Mouse (Mus musculus) spleen, postnatal 4 days (tissue): ENCODE data around the gene Lefty1.
A peak's percentile ranks its signal among the peaks of the same experiment; 100 is the strongest.
"Not testable (repeated sequence)": the region's sequence is repeated elsewhere in the genome, so short reads cannot be mapped to it uniquely, and the experiment has no call there.

Source experiments
- DNase-seq, 2 experiments: peaks; one replicate each; pipeline ENCODE4 v3.0.0; 2022; ENCODE audit warnings: low spot score in 2 of 2

Lefty1 gene

DNA sequence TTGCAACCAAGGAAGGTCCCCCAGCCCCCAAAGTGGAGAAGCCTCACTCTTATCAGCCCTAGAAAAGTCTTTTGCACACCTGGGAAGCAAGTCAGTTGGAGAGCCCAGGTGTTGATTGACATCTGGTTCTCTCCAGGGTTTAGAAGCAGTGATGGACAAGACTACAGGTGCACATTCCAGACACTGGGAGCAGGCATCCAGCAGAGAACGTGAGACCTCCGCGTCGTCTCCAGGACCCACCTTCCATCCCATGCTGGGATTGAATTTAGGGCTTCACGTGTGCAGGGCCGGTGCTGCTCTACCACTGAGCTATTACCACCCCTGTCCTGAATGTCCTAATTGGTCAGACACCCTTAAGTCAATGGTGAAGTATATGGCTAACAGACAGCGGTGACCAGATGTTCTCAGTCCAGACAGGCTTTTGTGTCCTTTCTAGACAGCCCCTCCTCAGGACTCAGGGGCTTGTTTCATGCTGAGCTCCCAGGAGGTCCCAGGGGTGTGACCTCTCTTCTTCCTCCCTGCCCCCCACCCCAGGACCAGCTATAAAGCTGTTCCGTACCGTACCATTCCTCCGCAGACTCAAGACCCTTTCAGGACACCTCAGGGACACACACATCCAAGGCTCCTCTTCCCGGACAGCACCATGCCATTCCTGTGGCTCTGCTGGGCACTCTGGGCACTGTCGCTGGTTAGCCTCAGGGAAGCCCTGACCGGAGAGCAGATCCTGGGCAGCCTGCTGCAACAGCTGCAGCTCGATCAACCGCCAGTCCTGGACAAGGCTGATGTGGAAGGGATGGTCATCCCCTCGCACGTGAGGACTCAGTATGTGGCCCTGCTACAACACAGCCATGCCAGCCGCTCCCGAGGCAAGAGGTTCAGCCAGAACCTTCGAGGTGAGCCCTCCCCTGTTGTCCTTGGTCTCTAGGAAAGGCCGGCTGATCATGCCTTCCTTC, at the start of gene Lefty1:
TSS of gene Lefty1 (plus strand) at position 556 of the 953 bp plus-strand sequence.
- DNase-seq = no peak

DNA sequence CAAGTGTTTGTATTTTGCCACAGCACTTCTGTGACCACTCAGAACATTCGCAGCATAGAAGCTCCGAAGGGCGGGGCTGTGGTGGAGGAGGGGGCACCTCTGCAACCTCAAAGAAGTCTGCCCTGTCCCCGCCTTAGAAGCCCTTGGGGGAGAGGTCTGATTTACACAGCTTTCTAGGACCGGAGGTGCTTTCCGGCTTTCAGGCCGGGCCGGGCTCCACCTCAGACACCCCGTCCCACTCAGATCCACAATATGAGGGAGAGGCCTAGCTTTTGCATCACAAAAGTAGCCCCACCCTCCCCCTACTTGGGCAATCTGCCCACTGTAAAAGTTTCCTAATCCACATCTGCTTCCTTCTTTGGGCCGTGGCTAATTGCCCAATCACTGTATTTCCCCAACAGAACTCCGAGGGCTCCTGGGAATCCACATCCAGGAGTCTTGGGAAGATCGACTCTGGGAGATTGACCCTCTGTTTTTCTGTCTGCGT, 46.2 kb upstream of the Lefty1 start:
- peak; percentile 69 to 71 for DNase-seq

DNA sequence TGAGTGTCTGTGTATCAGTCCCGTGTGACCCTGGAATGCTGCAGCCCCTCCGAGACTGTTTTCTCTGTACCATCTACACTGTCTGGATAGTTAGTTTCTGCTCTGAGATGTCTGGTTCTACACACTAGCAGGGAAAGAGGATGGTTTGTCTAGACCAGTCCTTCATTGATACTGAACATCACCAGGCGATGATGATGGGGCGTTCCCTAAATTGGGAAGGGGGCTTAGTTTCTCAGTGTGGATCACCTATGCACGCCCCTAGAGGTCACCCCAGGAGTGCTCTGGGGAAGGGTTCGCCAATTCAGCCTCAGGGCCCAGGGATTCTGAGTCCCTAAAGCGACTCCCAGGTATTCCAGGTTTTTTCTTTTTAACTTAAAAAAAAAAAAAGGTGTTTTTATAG, 45.6 kb upstream of the Lefty1 start:
- no peak for DNase-seq

DNA sequence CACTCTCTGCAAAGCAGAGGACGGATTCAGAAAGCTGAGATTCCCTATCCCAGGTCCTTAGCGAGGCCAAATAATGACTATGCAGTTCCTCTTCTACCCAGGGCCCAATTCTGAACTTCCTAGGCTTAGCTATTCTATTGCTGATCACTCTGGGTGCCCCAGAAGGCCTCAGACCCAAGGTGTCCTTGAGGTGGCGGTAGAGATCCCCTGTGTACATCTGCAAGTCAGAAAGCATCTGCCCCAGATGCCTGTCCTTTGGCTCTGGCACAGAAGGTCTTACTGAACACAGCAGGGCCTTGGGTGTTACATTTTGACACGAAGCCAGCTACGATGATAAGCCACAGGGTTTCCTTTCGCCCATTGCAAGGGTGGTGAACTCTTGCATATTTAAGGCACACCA, 45.0 kb upstream of the Lefty1 start:
- DNase-seq = peak; percentile 63 to 81

DNA sequence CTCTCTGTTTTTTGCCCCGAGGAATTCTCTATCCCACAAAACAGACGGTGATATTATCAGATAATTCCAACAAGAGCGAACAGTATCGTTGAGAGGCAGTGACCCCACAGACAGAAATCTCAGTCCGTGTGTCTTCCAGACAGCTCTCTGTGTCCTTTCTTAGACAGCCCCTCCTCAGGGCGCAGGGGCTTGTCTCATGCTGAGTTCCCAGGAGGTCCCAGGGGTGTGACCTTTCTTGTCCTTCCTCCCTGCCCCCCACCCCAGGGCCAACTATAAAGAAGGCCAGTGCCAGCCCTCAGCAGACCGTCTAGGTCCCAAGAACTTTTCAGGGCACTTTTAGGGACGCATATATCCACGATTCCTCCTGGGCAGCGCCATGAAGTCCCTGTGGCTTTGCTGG, 42.0 kb upstream of the Lefty1 start, which contains the start of gene Lefty2:
TSS of gene Lefty2 (plus strand) at position 301 of the 400 bp plus-strand sequence.
- DNase-seq = no peak

DNA sequence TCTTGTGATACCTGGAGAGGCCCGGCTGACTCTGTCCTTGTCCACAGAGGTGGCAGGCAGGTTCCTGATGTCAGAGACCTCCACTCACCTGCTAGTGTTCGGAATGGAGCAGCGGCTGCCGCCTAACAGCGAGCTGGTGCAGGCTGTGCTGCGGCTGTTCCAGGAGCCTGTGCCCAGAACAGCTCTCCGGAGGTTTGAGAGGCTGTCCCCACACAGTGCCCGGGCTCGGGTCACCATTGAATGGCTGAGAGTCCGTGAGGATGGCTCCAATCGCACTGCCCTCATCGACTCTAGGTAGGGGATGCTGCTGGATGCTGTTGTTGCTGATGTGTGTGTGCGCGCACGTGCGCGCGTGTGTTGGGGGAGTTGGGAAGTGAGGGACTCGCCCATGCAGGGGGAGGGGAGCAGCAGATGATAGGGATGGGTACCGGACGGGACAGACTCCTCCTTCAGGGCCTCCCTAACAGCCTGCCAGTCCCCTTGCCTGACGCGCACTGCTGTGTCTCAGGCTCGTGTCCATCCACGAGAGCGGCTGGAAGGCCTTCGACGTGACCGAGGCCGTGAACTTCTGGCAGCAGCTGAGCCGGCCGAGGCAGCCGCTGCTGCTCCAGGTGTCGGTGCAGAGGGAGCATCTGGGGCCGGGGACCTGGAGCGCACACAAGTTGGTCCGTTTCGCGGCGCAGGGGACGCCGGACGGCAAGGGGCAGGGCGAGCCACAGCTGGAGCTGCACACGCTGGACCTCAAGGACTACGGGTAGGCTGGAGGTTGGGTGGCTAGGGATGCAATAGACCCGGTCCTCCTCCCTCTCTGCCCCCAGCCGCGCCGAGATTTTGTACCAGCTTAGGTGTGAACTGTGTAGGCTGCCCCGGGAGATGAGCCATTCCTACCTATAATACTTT, 40.5 kb upstream of the Lefty1 start:
- not testable (repeated sequence) for DNase-seq

DNA sequence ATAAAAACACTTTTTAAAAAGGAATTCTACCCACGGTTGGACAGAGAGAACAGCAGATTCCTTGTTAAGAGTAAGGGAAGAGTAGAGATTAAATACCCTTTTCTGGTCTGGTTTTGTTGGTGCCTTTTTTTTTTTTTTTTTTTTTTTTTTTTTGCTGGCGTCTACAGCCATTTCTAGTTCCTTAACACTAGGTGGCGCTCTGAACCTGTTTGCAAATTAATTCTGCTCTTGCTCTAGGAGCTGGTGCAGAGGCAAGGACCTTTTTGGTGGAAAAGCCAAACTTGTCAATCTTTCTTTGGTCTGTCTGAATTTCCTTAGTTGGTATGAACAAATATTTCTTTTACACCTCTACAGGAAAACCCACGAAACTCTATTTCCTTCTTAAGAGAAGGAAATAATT, 33.7 kb upstream of the Lefty1 start:
- peak in 1 of 2 experiments; percentile 50 for DNase-seq

DNA sequence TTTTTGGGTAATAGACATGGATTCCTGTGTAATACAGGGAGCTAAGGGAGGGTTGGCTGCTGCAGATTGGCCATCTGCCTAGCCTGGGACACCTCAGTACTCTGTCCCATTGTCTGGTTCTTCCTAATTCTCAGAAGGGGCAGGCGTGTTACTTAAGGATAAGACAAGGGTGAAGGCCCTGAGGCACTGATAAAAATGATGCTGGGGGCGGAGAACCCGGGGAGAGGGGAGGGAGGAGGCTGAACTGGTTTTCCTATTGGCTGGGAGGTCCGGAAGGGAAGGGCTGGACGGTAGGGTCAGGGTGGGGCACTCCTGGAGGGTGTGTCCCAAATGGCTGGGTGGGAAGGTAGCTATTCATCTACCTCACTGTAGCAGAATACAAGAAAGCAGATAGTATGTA, 31.9 kb upstream of the Lefty1 start:
- peak; percentile 86 to 88 for DNase-seq

DNA sequence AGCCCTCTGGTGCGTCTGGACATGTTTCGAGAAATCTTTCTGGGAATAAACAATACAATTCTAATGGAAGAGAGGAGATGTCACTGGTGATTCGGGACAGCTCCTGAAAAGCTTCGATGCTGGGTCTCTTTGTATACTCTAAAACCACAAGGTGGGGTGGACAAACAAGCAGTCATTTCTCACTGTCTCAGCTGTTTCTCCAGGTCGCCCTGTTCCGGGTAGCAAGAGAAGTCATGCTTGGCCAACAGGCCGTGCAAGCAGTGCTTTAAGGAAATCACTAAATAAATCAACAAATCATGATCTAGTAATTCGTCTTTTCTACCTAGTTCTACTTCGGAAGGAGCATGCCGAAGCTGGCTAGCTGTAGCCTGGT, 31.2 kb upstream of the Lefty1 start:
- peak in 1 of 2 experiments; percentile 28 for DNase-seq

DNA sequence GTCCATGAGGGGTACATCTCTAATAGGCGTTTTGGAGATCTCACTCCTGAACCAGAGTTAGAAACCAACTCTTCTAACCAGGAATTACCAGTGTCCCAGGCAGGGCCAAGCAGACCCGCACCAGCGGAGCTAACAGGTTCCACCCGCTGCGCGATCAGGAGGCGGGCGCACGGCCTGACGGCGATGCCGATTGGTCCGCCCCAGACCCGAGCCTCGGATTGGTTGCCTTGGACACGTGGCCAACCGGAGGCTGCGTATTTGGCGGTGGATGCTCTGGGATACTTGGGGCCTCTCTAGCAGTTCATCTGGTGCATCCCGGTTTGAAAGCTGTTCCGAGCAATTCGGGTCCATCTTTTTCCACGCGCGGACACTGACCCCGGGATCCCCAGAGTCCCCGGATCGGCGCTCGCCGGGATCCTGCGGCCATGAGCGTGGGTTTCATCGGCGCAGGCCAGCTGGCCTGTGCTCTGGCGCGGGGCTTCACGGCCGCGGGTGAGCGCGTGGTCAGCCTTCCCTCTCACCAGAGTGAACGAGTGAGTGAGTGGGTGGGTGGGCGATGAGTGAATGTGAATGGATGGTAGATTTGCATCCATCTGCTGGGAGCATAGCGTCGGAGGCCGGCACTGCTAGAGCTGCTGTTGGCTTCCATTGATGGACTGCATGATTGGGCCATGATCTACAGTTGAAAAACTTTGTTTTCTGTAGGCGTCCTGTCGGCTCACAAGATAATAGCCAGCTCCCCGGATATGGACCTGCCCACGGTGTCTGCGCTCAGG, 30.6 kb upstream of the Lefty1 start, which contains the start of gene Pycr2:
TSS of gene Pycr2 (plus strand) at position 255 of the 776 bp plus-strand sequence.
- peak; percentile 94 to 97 for DNase-seq

DNA sequence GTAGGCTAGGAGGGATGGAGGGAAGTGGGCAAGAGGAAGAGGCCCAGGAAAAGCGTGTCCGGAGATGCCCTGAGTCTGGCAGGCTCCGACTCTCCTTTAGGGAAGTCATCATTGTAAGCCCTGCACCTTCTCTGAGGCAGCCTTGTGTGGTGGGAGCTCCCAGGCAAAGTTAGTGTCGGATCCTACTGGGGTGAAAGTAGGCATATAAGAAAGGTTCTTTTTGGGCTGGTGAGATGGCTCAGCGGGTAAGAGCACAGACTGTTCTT, 30.1 kb upstream of the Lefty1 start:
- DNase-seq = no peak

DNA sequence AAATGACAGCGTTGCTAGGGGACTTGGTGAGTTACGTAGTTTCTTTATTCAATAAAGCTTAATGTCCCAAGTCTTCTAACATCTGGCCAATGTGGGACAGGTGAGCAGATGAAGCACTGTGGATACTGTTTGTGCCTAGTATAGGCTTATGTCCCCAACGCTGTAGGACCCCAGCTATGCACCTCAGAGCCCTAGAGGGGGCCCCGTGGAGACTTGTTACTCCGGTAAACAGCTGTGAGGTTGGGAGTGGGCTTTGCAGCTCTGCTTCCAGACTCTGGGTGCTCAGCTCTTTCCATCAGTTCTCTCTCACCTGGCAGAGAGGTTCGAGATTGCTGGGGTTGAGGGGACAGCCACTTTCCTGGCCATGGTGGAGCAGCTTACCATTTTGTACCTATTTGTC, 29.5 kb upstream of the Lefty1 start:
- no peak for DNase-seq

DNA sequence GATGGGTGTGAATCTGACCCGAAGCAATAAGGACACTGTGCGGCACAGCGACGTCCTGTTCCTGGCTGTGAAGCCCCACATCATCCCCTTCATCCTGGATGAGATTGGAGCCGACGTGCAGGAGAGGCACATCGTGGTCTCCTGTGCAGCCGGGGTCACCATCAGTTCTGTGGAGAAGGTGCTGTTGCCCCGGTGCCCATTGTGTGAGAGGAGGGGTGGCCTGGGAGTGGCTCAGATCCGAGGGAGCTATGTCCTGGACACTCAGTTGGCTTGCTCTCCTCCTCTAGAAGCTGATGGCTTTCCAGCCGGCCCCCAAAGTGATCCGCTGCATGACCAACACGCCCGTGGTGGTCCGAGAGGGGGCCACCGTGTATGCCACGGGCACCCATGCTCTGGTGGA, 28.9 kb upstream of the Lefty1 start:
- no peak for DNase-seq

DNA sequence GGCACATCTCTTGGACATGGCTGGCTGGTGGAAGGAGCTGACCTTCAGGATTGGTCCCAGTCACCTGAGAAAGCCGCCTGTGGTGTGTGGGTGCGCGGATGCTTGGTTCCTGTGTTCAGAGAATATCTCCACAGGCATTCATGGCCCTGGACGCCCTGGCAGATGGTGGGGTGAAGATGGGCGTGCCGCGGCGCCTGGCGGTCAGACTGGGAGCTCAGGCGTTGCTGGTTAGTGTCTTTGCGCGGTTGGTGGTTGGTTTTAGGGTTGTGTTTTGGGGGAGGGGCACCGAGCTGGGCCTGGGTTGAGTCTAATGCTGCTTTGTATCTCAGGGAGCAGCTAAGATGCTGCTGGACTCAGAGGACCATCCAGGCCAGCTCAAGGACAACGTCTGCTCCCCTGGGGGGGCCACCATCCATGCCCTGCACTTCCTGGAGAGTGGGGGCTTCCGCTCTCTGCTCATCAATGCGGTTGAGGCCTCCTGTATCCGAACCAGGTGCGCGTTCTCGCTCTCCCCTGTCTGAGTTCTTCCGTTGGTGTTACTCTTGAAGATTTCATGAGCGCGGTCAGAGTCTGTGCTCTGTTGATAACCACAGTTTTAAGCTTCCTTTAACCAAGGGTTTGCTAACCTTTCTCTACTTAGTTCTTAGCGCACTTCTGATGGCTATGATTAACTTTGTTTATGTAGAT, 28.2 kb upstream of the Lefty1 start:
- peak in 1 of 2 experiments; percentile 43 for DNase-seq

DNA sequence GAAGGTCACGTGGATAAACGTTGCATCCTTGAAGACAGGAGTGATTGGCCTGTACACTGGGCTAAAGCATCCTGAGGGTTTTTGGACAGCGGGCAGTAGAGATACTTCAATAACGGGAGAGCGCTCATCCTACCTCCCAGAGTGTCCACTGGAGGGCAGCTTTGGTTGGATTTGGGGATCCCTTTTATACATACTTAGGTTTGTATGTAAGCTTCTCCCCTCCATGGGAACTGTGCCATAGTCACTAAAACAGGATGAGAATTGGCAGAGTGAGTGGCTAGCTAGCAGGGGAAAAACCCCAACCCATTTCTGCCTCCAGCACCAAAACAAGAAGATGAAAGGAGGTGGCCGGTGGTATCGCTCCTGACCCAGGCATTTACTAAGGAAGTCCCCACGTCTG, 23.7 kb upstream of the Lefty1 start:
- DNase-seq = no peak

DNA sequence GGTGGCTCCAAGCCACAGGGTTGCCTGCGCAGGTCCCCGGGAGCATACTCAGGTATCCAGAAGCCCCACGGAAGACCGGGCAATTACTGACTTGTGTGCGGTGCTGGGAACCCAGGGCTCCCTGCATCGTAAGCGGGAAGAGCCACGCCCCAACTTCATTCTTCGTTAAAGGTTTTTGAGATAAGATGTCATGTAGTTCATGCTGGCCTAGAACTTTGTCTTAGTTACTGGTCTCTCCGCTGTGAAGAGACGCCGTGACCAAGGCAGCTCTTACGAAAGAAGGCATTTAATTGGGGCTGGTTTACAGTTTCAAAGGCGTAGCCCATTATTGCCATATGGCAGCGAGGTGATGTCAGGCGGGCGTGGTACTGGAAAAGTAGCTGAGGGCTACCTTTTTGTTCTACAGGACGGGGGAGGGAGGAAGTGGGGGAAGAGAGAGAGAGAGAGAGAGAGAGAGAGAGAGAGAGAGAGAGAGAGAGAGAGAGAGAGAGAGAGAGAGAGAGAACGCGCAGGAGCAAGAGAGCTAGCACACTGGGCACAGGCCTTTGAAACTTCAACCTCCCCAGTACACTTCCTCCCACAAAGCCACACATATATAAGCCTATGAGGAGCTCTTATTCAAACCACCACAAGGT, 23.1 kb upstream of the Lefty1 start:
- DNase-seq = no peak

DNA sequence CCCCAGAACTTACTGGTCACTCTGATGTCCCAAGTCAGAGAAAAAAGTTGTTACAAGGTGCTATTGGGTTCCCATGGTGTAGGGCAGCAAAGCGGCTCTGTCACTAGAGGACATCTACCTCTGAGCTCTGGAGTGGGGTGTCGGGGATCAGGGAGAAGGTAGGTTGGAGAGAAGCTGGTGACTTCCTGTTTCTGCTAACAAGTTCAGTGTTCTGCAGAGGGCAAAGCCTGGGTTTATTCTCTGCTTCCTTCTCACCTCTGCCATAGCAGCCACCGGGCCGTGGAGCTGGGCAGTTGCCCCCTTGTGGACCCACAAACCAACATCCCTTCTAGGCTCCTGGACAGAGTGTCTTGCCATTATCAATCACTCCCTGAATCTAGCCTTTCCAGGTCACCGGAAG, 22.0 kb upstream of the Lefty1 start:
- no peak for DNase-seq

DNA sequence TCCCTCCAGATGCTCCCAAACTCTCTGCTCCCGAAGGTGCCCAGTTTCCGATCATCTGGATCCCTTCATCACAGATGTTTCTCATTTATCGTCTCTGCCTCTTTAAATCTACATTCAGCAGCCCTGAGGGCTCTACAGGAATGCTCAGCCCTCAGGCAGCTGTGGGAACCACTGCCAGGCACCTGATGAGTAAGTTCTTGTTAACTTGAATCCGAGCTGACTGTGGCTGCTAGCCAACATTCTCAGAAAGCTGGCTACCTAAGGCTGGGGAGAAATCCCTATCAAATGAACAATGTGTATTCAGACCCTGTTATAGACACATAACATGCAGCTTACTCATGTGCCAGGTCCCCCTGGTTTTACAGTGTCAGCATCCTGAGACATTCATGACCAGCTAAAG, 21.0 kb upstream of the Lefty1 start:
- DNase-seq = no peak

DNA sequence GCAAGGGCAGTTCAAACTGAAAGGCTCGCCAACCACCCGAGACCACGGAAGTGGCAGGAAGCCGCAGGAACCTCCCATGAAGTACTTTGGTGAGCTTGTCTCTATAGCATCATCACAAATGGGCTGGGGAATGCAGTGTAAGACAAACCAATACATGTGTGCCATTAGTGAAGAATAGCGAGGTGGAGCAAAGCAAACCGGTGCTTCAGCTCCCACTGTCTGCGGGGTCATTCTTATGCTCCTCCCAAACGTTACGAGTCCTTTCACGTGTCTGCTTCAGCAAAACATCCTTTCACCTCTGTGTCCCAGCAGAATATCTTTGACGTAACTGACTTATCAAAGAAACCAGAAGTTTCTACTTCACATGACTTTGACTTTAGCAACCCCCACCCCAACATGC, 18.4 kb upstream of the Lefty1 start:
- DNase-seq = no peak

DNA sequence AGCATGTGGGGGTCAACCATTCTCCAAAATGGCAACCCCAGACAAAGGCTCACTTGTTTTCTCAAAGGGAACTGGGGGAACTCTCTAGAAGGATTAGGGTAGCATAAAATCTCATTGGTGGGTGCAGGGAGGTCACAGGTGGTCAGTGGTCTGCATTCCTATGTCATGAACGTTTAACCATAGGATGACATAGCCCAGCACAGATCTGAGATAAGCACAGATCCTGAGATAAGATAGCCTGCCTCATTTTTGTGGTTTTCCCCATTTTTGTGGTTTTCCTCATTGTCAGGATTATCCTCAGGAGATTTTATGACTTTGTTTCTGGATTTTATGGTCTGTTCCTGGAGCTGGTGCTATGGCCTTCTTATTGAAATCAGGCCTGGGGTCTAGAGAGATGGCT, 17.8 kb upstream of the Lefty1 start:
- no peak for DNase-seq

DNA sequence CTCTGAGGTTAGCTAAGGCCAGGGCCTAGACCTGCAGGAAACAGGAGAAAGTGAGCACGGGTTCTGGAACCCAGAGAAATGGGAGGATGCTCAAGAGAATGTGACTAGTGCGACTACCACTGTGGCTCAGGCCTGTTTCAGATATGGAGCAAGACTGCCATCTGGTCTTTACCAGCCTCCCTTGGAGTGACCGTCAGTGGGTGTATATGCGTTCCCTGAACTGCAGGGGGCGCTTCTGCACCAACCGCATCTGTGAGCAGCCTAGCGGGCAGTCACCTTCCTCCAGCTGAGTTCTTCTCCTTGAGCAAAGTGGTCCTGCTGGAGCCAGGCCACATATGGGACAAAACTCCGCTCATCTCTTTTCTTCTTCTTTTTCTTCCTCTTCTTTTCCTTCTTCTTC, 15.1 kb upstream of the Lefty1 start:
- peak; percentile 61 to 81 for DNase-seq
